7 mouse cellular contexts compared by ENCODE assay signal in genomic region chr11:116078676-116079320, GRCm38 (mm10). TPM values are rescaled to one million over a fixed set of nuclear protein-coding genes. Genes with fewer than 3 reads are reported as not detected.
DNase-seq lines count a peak whose midpoint lies in the region; ATAC-seq and TF ChIP-seq lines count a peak whose summit lies in the region.

No protein-coding gene starts in this region.

- H3K9ac ChIP-seq in intestine, embryonic 14.5 days (ENCODE audit: low read length) = no peak overlapping the region; the same call in 1 of the 2 replicates
- no peak overlapping the region for H3K9ac ChIP-seq in intestine, postnatal 0 days (ENCODE audit: low read depth, low read length)
- 0 out of 2 replicates have a peak overlapping the region, but pooled peaks have one; percentile 37 for H3K9ac ChIP-seq in midbrain, embryonic 12.5 days (replicated peaks)

- H3K27me3 ChIP-seq in intestine, embryonic 14.5 days (replicated peaks; ENCODE audit: control insufficient read depth, insufficient read depth, low read length) = no peaks in the 10 kb centered on the region
- H3K27me3 ChIP-seq in intestine, postnatal 0 days (replicated peaks; ENCODE audit: control insufficient read depth, insufficient read depth, low read length) = no peaks in the 10 kb centered on the region
- H3K27me3 ChIP-seq in midbrain, embryonic 12.5 days = no peaks in the 10 kb centered on the region

- DNase-seq in intestine, embryonic 14.5 days (ENCODE audit: low spot score) = no peak
- DNase-seq in R1 (ENCODE audit: low read depth, low spot score) = peak; percentile 56
- DNase-seq in embryo, embryonic 9.5 days (ENCODE audit: extremely low spot score) = peak; percentile 82
- no peak for DNase-seq in spleen, postnatal 4 days (ENCODE audit: low spot score in 2 of 2)
- no peak for DNase-seq in kidney, postnatal 36 days

- no peak overlapping the region for H3K4me3 ChIP-seq in intestine, embryonic 14.5 days (ENCODE audit: low read depth, low read length)
- no peak overlapping the region for H3K4me3 ChIP-seq in intestine, postnatal 0 days (ENCODE audit: low read depth, low read length)
- H3K4me3 ChIP-seq in midbrain, embryonic 12.5 days = no peak overlapping the region

- TF ChIP-seq CTCF in intestine, postnatal 0 days (IDR thresholded peaks at IDR 0.05; ENCODE audit: low read depth) = no peak

- peaks cover 22% of the 10 kb centered on the region for H3K4me1 ChIP-seq in intestine, embryonic 14.5 days (replicated peaks; ENCODE audit: control insufficient read depth, insufficient read depth, low read length)
- H3K4me1 ChIP-seq in intestine, postnatal 0 days (replicated peaks; ENCODE audit: control insufficient read depth, insufficient read depth, low read length) = peaks cover 4% of the 10 kb centered on the region; the same call in 1 of the 2 replicates
- peaks cover 16% of the 10 kb centered on the region for H3K4me1 ChIP-seq in midbrain, embryonic 12.5 days

- peak overlapping the region; percentile 42 for H3K4me2 ChIP-seq in intestine, embryonic 14.5 days (ENCODE audit: low read length)
- H3K4me2 ChIP-seq in intestine, postnatal 0 days (replicated peaks; ENCODE audit: low read depth) = no peak overlapping the region
- H3K4me2 ChIP-seq in midbrain, embryonic 12.5 days (replicated peaks) = peak overlapping the region; percentile 55; the same call in 1 of the 2 replicates

- peaks cover 48% of the 10 kb centered on the region for H3K36me3 ChIP-seq in intestine, embryonic 14.5 days (ENCODE audit: control insufficient read depth, insufficient read depth, low read length)
- H3K36me3 ChIP-seq in intestine, postnatal 0 days (ENCODE audit: control insufficient read depth, insufficient read depth) = peaks cover 48% of the 10 kb centered on the region
- peaks cover 49% of the 10 kb centered on the region for H3K36me3 ChIP-seq in midbrain, embryonic 12.5 days

- no peak overlapping the region for H3K27ac ChIP-seq in intestine, embryonic 14.5 days (ENCODE audit: low read depth)
- H3K27ac ChIP-seq in intestine, postnatal 0 days (ENCODE audit: low read depth, low read length) = no peak overlapping the region
- peak overlapping the region; percentile 61 for H3K27ac ChIP-seq in midbrain, embryonic 12.5 days (replicated peaks)

- 41% methylated on average over 10 of the region's 10 CpGs for WGBS in intestine, embryonic 14.5 days
- 59% methylated on average over 10 of the region's 10 CpGs for WGBS in intestine, postnatal 0 days
- 14% methylated on average over 10 of the region's 10 CpGs for WGBS in midbrain, embryonic 12.5 days

- H3K9me3 ChIP-seq in intestine, embryonic 14.5 days (ENCODE audit: control insufficient read depth, low read length) = no peaks in the 10 kb centered on the region
- H3K9me3 ChIP-seq in intestine, postnatal 0 days (ENCODE audit: control insufficient read depth) = no peaks in the 10 kb centered on the region
- no peaks in the 10 kb centered on the region for H3K9me3 ChIP-seq in midbrain, embryonic 12.5 days

- ATAC-seq in intestine, embryonic 14.5 days (replicated peaks; ENCODE audit: low FRiP score, low TSS enrichment, low read depth) = no peak
- ATAC-seq in intestine, postnatal 0 days = no peak
- ATAC-seq in midbrain, embryonic 12.5 days (ENCODE audit: low FRiP score, low read depth) = no peak

RNA-seq across cellular contexts. Expression of gene Unc13d, which starts 1.0 kb away (rescaled TPM):
- 2.6 and 3.5 TPM in 2 replicates for polyA plus RNA-seq in intestine, embryonic 14.5 days (2014; fragmentation: Nextera tagmentation; extraction: Ambion mirVana)
- 1.1 and 1.2 TPM in 2 replicates for polyA plus RNA-seq in intestine, postnatal 0 days (2015; fragmentation: Nextera tagmentation; extraction: Ambion mirVana)
- polyA plus RNA-seq in midbrain, embryonic 12.5 days (2016; fragmentation: Nextera tagmentation; extraction: Ambion mirVana) = 0.92 and 1.3 TPM in 2 replicates

RNA-seq across cellular contexts. Expression of gene Wbp2, which starts 8.0 kb away (rescaled TPM):
- polyA plus RNA-seq in intestine, embryonic 14.5 days (2014; fragmentation: Nextera tagmentation; extraction: Ambion mirVana) = 78.0 and 85.0 TPM in 2 replicates
- 179 and 201 TPM in 2 replicates for polyA plus RNA-seq in intestine, postnatal 0 days (2015; fragmentation: Nextera tagmentation; extraction: Ambion mirVana)
- 92.4 and 102 TPM in 2 replicates for polyA plus RNA-seq in midbrain, embryonic 12.5 days (2016; fragmentation: Nextera tagmentation; extraction: Ambion mirVana)

RNA-seq across cellular contexts. Expression of gene Trim47, which starts 48.2 kb away (rescaled TPM):
- 10.8 and 13.1 TPM in 2 replicates for polyA plus RNA-seq in intestine, embryonic 14.5 days (2014; fragmentation: Nextera tagmentation; extraction: Ambion mirVana)
- polyA plus RNA-seq in intestine, postnatal 0 days (2015; fragmentation: Nextera tagmentation; extraction: Ambion mirVana) = 15.7 and 16.1 TPM in 2 replicates
- 4.0 and 4.7 TPM in 2 replicates for polyA plus RNA-seq in midbrain, embryonic 12.5 days (2016; fragmentation: Nextera tagmentation; extraction: Ambion mirVana)

RNA-seq across cellular contexts. Expression of gene Unk, which starts 48.7 kb away (rescaled TPM):
- 29.8 and 34.5 TPM in 2 replicates for polyA plus RNA-seq in intestine, embryonic 14.5 days (2014; fragmentation: Nextera tagmentation; extraction: Ambion mirVana)
- 7.4 and 8.8 TPM in 2 replicates for polyA plus RNA-seq in intestine, postnatal 0 days (2015; fragmentation: Nextera tagmentation; extraction: Ambion mirVana)
- 50.3 and 51.5 TPM in 2 replicates for polyA plus RNA-seq in midbrain, embryonic 12.5 days (2016; fragmentation: Nextera tagmentation; extraction: Ambion mirVana)

RNA-seq across cellular contexts. Expression of gene H3f3b, which starts 51.0 kb away (rescaled TPM):
- 1,654 and 1,734 TPM in 2 replicates for polyA plus RNA-seq in intestine, embryonic 14.5 days (2014; fragmentation: Nextera tagmentation; extraction: Ambion mirVana)
- polyA plus RNA-seq in intestine, postnatal 0 days (2015; fragmentation: Nextera tagmentation; extraction: Ambion mirVana) = 1,144 and 1,190 TPM in 2 replicates
- 2,249 and 2,254 TPM in 2 replicates for polyA plus RNA-seq in midbrain, embryonic 12.5 days (2016; fragmentation: Nextera tagmentation; extraction: Ambion mirVana)

Comparison
In these comparisons a context has a peak if more than half of its experiments do, and no peak if none do; other contexts are left out.
1. DNase-seq: peak in R1 (single experiment) and embryo, embryonic 9.5 days (single experiment); none in intestine, embryonic 14.5 days (single experiment), spleen, postnatal 4 days (0 of 2) and kidney, postnatal 36 days (0 of 2).